Mouse (Mus musculus): ENCODE data around the gene Elmo1.

- TF ChIP-seq POLR2A (IDR thresholded peaks at IDR 0.05; ENCODE audit: extremely low read depth, insufficient read depth, low read length), result no peak
- no peak for TF ChIP-seq CTCF (IDR thresholded peaks at IDR 0.05; ENCODE audit: extremely low read depth, insufficient read depth, low read length)
These were observed 342.9 kb downstream of the Elmo1 start for GRCm38 (mm10) chr13:20433221-20433858.

Measured in cortical plate, adult 2 months (tissue).